Mouse (Mus musculus): ENCODE results near the gene Dhx35. TPM values are rescaled to one million over a fixed set of nuclear protein-coding genes. Genes with fewer than 3 reads are reported as not detected.

Dhx35 gene
- polyA plus RNA-seq, 1 experiment from 2014 or later = 16.4 TPM

DNA sequence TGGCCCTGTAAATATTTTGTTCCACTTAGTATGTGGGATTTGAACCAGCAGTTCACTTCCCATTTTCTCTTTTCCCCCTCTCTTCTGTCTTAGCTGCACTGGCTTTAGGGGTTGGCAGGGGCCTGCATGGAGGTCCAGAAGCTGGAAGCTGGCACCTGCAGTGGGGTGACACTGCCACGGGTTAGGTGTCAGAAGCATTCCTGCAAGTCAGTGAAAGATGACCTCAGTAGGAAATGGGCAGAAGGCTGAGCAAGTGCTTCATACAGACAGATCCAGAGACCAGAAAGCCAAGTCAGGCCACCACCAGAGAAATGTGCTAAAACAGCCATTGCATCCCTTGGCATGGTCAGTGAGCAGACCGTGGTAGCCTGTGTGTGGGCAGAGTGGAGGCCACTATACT, 66.5 kb downstream of the Dhx35 start:
- H3K4me1 ChIP-seq = no peaks in the 10 kb centered on the region
- 80% methylated on average over 2 of the region's 2 CpGs for whole genome bisulfite sequencing
- peaks cover 10% of the 10 kb centered on the region; the same call in 1 of the 2 replicates for H3K36me3 ChIP-seq
- no peak overlapping the region for H3K27ac ChIP-seq
- ATAC-seq (ENCODE audit: low FRiP score) = no peak
- H3K4me3 ChIP-seq = no peak overlapping the region
- no peak overlapping the region for H3K4me2 ChIP-seq (replicated peaks)
- no peak overlapping the region for H3K9ac ChIP-seq
- no peaks in the 10 kb centered on the region for H3K9me3 ChIP-seq (replicated peaks)
- no peaks in the 10 kb centered on the region for H3K27me3 ChIP-seq

GRCm38 (mm10) chr2:158863341-158864125, 68.9 kb downstream of the Dhx35 start:
- no peaks in the 10 kb centered on the region for H3K36me3 ChIP-seq

GRCm38 (mm10) chr2:158864126-158864458, 69.5 kb downstream of the Dhx35 start:
- Histone ChIP-seq H3K4me3 (no peak overlapping the region), H3K27me3 (no peaks in the 10 kb centered on the region; the same call in 1 of the 2 replicates), H3K4me2 (replicated peaks) (no peak overlapping the region), H3K4me1 (no peaks in the 10 kb centered on the region), H3K9me3 (replicated peaks) (no peaks in the 10 kb centered on the region), H3K36me3 (no peaks in the 10 kb centered on the region), H3K9ac (no peak overlapping the region), H3K27ac (no peak overlapping the region)
- ATAC-seq (ENCODE audit: low FRiP score) = 0 out of 2 replicates have a peak, but pooled peaks have one; percentile 28
- 76% methylated on average over 4 of the region's 4 CpGs for WGBS

More at GRCm38 (mm10) chr2:158863341-158864125, 68.9 kb downstream of the Dhx35 start:
- 57% methylated on average over 11 of the region's 11 CpGs for WGBS
- Histone ChIP-seq H3K27me3 (no peaks in the 10 kb centered on the region; the same call in 1 of the 2 replicates), H3K9ac (no peak overlapping the region), H3K4me2 (replicated peaks) (no peak overlapping the region), H3K27ac (no peak overlapping the region), H3K4me3 (no peak overlapping the region), H3K4me1 (no peaks in the 10 kb centered on the region), H3K9me3 (replicated peaks) (no peaks in the 10 kb centered on the region)
- ATAC-seq (ENCODE audit: low FRiP score) = peak; percentile 47; the same call in 1 of the 2 replicates

DNA sequence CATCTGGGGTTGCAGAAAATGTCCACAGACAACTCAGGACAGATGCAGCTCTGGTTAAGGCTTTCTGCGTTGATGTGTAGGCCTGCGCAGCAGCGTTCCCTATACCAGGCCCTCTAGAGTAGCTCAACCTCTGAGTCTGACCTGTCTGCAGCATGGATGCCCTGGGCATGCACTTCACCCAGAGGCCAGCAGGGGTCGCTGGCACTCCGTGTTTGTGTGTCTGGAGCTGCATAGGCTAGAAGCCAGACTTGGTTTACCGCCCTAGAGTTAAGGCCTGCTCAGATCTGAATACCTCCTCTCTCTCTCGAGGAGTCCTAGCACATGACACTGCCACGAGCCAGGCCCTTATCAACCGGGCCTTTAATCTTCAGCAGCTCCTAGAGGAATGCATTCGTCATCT, 70.8 kb downstream of the Dhx35 start:
- 30% methylated on average over 10 of the region's 10 CpGs for WGBS

GRCm38 (mm10) chr2:158886571-158886970, 92.0 kb downstream of the Dhx35 start:
- no peaks in the 10 kb centered on the region for H3K27me3 ChIP-seq
- ATAC-seq (ENCODE audit: low FRiP score) = no peak
- H3K9ac ChIP-seq = no peak overlapping the region
- WGBS = 52% methylated on average over 6 of the region's 6 CpGs
- no peak overlapping the region for H3K27ac ChIP-seq
- no peak overlapping the region for H3K4me2 ChIP-seq (replicated peaks)
- no peaks in the 10 kb centered on the region for H3K36me3 ChIP-seq
- H3K9me3 ChIP-seq (replicated peaks) = no peaks in the 10 kb centered on the region
- no peak overlapping the region for H3K4me3 ChIP-seq
- H3K4me1 ChIP-seq = no peaks in the 10 kb centered on the region

More for the DNA sequence above, 70.8 kb downstream of the Dhx35 start:
- Histone ChIP-seq H3K27me3 (peaks cover 2% of the 10 kb centered on the region; the same call in 1 of the 2 replicates), H3K36me3 (no peaks in the 10 kb centered on the region), H3K27ac (no peak overlapping the region), H3K4me2 (replicated peaks) (no peak overlapping the region), H3K9ac (no peak overlapping the region), H3K4me3 (no peak overlapping the region), H3K9me3 (replicated peaks) (no peaks in the 10 kb centered on the region), H3K4me1 (peaks cover 6% of the 10 kb centered on the region)
- peak; percentile 51 for ATAC-seq (ENCODE audit: low FRiP score)

GRCm38 (mm10) chr2:158888531-158888930, 93.9 kb downstream of the Dhx35 start:
- Histone ChIP-seq H3K27me3 (no peaks in the 10 kb centered on the region), H3K4me1 (0 out of 2 replicates have a peak, but pooled peaks cover 2% of the 10 kb centered on the region), H3K9ac (no peak overlapping the region), H3K4me2 (replicated peaks) (no peak overlapping the region), H3K27ac (no peak overlapping the region), H3K4me3 (no peak overlapping the region), H3K36me3 (no peaks in the 10 kb centered on the region), H3K9me3 (replicated peaks) (no peaks in the 10 kb centered on the region)
- whole genome bisulfite sequencing = 92% methylated on average over 5 of the region's 5 CpGs
- ATAC-seq (ENCODE audit: low FRiP score) = no peak

- no peaks in the 10 kb centered on the region for H3K36me3 ChIP-seq
- 61% methylated on average over 11 of the region's 11 CpGs for WGBS
Observed at GRCm38 (mm10) chr2:158889201-158889600, 94.6 kb downstream of the Dhx35 start.

GRCm38 (mm10) chr2:158891319-158891718, 96.7 kb downstream of the Dhx35 start:
- Histone ChIP-seq H3K4me1 (0 out of 2 replicates have a peak, but pooled peaks cover 2% of the 10 kb centered on the region), H3K4me3 (no peak overlapping the region), H3K36me3 (no peaks in the 10 kb centered on the region), H3K4me2 (replicated peaks) (no peak overlapping the region), H3K27ac (no peak overlapping the region), H3K27me3 (no peaks in the 10 kb centered on the region), H3K9ac (no peak overlapping the region), H3K9me3 (replicated peaks) (no peaks in the 10 kb centered on the region)
- ATAC-seq (ENCODE audit: low FRiP score) = no peak
- 89% methylated on average over 4 of the region's 4 CpGs for WGBS

More at GRCm38 (mm10) chr2:158889201-158889600, 94.6 kb downstream of the Dhx35 start:
- H3K4me3 ChIP-seq = no peak overlapping the region
- H3K9ac ChIP-seq = no peak overlapping the region
- no peak for ATAC-seq (ENCODE audit: low FRiP score)
- no peaks in the 10 kb centered on the region for H3K27me3 ChIP-seq
- no peak overlapping the region for H3K27ac ChIP-seq
- H3K4me2 ChIP-seq (replicated peaks) = no peak overlapping the region
- 0 out of 2 replicates have a peak, but pooled peaks cover 2% of the 10 kb centered on the region for H3K4me1 ChIP-seq
- no peaks in the 10 kb centered on the region for H3K9me3 ChIP-seq (replicated peaks)

DNA sequence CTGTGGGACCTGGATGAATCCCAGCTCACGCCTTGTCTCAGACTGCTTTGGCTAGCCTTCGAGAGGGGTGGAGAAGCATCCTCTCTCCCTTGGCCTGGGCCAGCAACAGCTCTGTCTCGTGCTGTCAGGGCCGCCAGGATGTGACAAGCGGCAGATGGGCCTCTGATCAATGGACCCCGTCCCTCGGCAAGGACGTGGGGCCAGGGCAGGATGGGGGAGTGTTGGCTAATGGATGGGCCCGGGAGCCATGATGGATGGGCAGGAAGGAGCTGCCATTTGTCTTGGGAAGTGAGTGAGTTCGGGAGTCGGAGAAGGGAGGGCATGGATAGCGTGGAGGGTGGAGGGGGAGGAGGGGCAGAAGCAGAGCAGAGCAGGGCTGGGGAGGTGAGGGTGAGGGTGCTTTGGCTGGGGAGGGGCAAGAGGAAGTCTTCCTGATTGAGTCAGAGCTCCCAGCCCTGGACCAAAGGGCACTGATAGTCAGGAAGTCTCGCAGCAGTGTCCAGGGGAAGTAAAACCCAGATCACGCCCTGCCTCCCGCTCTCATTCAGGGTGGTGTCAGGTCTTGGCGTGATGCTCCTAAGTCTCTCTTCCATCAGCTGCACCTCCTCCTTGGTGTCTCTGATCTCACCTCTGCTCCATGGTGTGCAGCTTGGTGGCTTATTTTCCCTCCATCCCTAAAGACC, 98.7 kb downstream of the Dhx35 start:
- Histone ChIP-seq H3K9ac (no peak overlapping the region), H3K4me2 (replicated peaks) (no peak overlapping the region), H3K27me3 (no peaks in the 10 kb centered on the region), H3K4me3 (no peak overlapping the region), H3K36me3 (no peaks in the 10 kb centered on the region), H3K27ac (no peak overlapping the region), H3K9me3 (replicated peaks) (no peaks in the 10 kb centered on the region), H3K4me1 (0 out of 2 replicates have a peak, but pooled peaks cover 3% of the 10 kb centered on the region)
- WGBS = 48% methylated on average over 16 of the region's 16 CpGs
- ATAC-seq (ENCODE audit: low FRiP score) = peak; percentile 56; the same call in 1 of the 2 replicates

DNA sequence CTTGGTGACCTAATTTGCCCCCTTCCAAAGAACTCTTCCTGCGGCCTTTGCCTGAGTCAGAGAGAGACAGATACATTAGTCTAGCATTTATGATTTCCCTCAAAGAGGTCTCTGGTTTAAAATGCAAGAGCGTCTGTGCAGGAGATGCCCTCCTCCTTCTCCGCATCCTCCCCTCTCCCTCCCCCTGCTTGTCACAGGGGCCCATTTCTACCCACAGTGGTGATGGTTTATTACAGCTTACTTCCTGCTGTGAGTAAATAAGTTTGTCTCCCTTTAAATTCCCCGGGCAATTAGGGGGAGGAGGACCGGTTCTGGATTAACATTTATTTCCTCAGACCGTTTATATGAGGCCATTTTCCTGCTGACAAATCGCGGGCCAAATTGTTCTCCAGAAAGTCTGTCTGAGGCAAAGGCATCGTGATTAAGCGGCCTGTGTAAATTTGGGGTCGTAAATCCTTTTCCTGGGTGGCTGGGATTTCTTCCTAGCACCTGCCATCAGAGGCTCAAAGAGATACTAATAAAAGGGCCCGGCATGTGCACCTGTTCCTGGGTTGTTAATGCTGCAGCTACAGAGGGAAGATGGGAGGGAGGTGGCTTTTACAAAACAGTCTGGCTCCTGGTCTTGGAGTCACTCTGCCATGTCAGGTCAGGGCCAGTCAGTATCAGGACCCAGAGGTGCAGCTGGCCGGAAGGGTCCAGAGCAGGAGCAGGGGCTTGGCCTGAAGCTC, 104.0 kb downstream of the Dhx35 start:
- WGBS = 61% methylated on average over 13 of the region's 13 CpGs
- Histone ChIP-seq H3K9me3 (replicated peaks) (no peaks in the 10 kb centered on the region), H3K4me1 (0 out of 2 replicates have a peak, but pooled peaks cover 2% of the 10 kb centered on the region), H3K27me3 (no peaks in the 10 kb centered on the region), H3K36me3 (no peaks in the 10 kb centered on the region), H3K9ac (no peak overlapping the region), H3K27ac (no peak overlapping the region), H3K4me3 (no peak overlapping the region), H3K4me2 (replicated peaks) (no peak overlapping the region)
- ATAC-seq (ENCODE audit: low FRiP score) = no peak
